Mouse (Mus musculus): ENCODE measurements at regions not wholly inside any gene's neighbourhood (a gene's known extent, or its start where the extent isn't known, plus 50 kb on each side); places are given as distances from the start of the nearest gene placed in this dataset.

- no peak overlapping the region for H3K27ac ChIP-seq (ENCODE audit: control insufficient read depth, low read depth, low read length)
- no peaks in the 10 kb centered on the region for H3K27me3 ChIP-seq (ENCODE audit: control insufficient read depth in 1 of 2, insufficient read depth in 2 of 2, low read length in 2 of 2)
- peak; percentile 54 for TF ChIP-seq SMC3 (IDR thresholded peaks at IDR 0.05; ENCODE audit: low read depth, low read length)
- TF ChIP-seq CTCF (IDR thresholded peaks at IDR 0.05 in 2 of 3, conservative IDR thresholded peaks at IDR 0.05 in 1 of 3; ENCODE audit: control insufficient read depth in 1 of 3, insufficient read depth in 1 of 3, low read depth in 2 of 3, low read length in 3 of 3, poor library complexity in 1 of 3, severe bottlenecking in 1 of 3), result peak; percentile 17 to 49 (median 43); a peak in 4 of 6 replicates
- TF ChIP-seq USF1 (IDR thresholded peaks at IDR 0.05; ENCODE audit: low read depth, low read length), result peak; percentile 48; the same call in 1 of the 2 replicates
- TF ChIP-seq RAD21 (IDR thresholded peaks at IDR 0.05; ENCODE audit: low read depth, low read length), result peak; percentile 36
- no peak for TF ChIP-seq UBTF (IDR thresholded peaks at IDR 0.05; ENCODE audit: borderline replicate concordance, insufficient read depth, low read depth, low read length)
- TF ChIP-seq E2F4 (IDR thresholded peaks at IDR 0.05; ENCODE audit: borderline replicate concordance, low read depth, low read length), result no peak
- no peaks in the 10 kb centered on the region for H3K36me3 ChIP-seq (ENCODE audit: control insufficient read depth in 1 of 2, insufficient read depth in 2 of 2, low read length in 2 of 2)
- H3K79me2 ChIP-seq (ENCODE audit: control insufficient read depth, insufficient read depth, low read length, poor library complexity), result no peaks in the 10 kb centered on the region
- no peak overlapping the region for H3K4me3 ChIP-seq (ENCODE audit: control insufficient read depth in 1 of 2, insufficient read depth in 1 of 2, low read depth in 2 of 2, low read length in 2 of 2)
- peak; percentile 23 for DNase-seq (ENCODE audit: low read depth, low spot score)
- H3K9me3 ChIP-seq (replicated peaks; ENCODE audit: insufficient read depth, low read length), result no peaks in the 10 kb centered on the region
- no peak overlapping the region for H3K9ac ChIP-seq (ENCODE audit: control insufficient read depth, low read depth, low read length, poor library complexity, severe bottlenecking)
- H3K4me1 ChIP-seq (ENCODE audit: control insufficient read depth in 1 of 2, insufficient read depth in 2 of 2, low read length in 2 of 2), result no peaks in the 10 kb centered on the region
Observed at GRCm38 (mm10) chr4:105316478-105317206, 159.5 kb downstream of the Plpp3 start.

DNA sequence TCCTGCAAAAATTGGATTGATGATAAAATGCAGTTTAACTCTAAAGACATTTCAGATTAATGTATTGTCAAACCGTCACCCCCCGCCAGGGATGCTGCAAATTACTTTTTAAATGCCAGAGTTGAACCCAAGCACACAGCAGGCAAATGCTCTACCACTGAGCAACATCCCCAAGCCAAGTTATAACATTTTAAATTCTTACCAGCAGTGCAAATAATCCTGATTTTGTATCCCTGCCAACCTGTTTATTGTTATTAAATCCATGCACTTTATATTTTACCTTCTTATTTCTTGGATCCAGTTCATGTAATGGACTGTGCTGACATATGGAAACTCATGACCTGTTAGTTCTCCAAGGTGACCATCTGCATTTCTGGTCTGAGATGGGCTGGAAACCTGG is 161.3 kb downstream of the Plpp3 start:
- H3K27ac ChIP-seq (ENCODE audit: control insufficient read depth, low read depth, low read length), result no peak overlapping the region

GRCm38 (mm10) chr4:105323446-105323845 is 166.3 kb downstream of the Plpp3 start:
- DNase-seq (ENCODE audit: low read depth, low spot score), result no peak
- H3K9me3 ChIP-seq (replicated peaks; ENCODE audit: insufficient read depth, low read length), result no peaks in the 10 kb centered on the region
- H3K4me3 ChIP-seq (ENCODE audit: control insufficient read depth in 1 of 2, insufficient read depth in 1 of 2, low read depth in 2 of 2, low read length in 2 of 2), result no peak overlapping the region
- H3K4me1 ChIP-seq (ENCODE audit: control insufficient read depth in 1 of 2, insufficient read depth in 2 of 2, low read length in 2 of 2), result no peaks in the 10 kb centered on the region
- H3K27me3 ChIP-seq (ENCODE audit: control insufficient read depth in 1 of 2, insufficient read depth in 2 of 2, low read length in 2 of 2), result no peaks in the 10 kb centered on the region
- H3K27ac ChIP-seq (ENCODE audit: control insufficient read depth, low read depth, low read length), result no peak overlapping the region
- no peaks in the 10 kb centered on the region for H3K79me2 ChIP-seq (ENCODE audit: control insufficient read depth, insufficient read depth, low read length, poor library complexity)
- no peaks in the 10 kb centered on the region for H3K36me3 ChIP-seq (ENCODE audit: control insufficient read depth in 1 of 2, insufficient read depth in 2 of 2, low read length in 2 of 2)
- no peak overlapping the region for H3K9ac ChIP-seq (ENCODE audit: control insufficient read depth, low read depth, low read length, poor library complexity, severe bottlenecking)
- TF ChIP-seq GATA1 (IDR thresholded peaks at IDR 0.05; ENCODE audit: low read depth, low read length) (no peak), ETS1 (IDR thresholded peaks at IDR 0.05; ENCODE audit: low read depth, low read length) (no peak), E2F4 (IDR thresholded peaks at IDR 0.05; ENCODE audit: borderline replicate concordance, low read depth, low read length) (no peak), USF2 (IDR thresholded peaks at IDR 0.05; ENCODE audit: borderline replicate concordance in 1 of 2, insufficient read depth in 1 of 2, low read depth in 1 of 2, low read length in 2 of 2) (no peak), BHLHE40 (IDR thresholded peaks at IDR 0.05; ENCODE audit: borderline replicate concordance, low read depth, low read length) (no peak), SMC3 (IDR thresholded peaks at IDR 0.05; ENCODE audit: low read depth, low read length) (no peak), ZNF384 (IDR thresholded peaks at IDR 0.05; ENCODE audit: low read depth, low read length) (no peak), ELF1 (IDR thresholded peaks at IDR 0.05; ENCODE audit: low read depth, low read length) (no peak), MXI1 (IDR thresholded peaks at IDR 0.05; ENCODE audit: low read depth, low read length) (no peak), MAZ (IDR thresholded peaks at IDR 0.05; ENCODE audit: low read depth, low read length) (no peak), CHD1 (IDR thresholded peaks at IDR 0.05; ENCODE audit: low read depth, low read length) (no peak), SIN3A (IDR thresholded peaks at IDR 0.05; ENCODE audit: low read length) (no peak), MEF2A (IDR thresholded peaks at IDR 0.05; ENCODE audit: extremely low read depth, insufficient replicate concordance, low read depth, low read length, poor library complexity, severe bottlenecking) (no peak), RCOR1 (IDR thresholded peaks at IDR 0.05; ENCODE audit: low read depth, low read length) (no peak)

More for the DNA sequence above, 161.3 kb downstream of the Plpp3 start:
- Histone ChIP-seq H3K36me3 (ENCODE audit: control insufficient read depth in 1 of 2, insufficient read depth in 2 of 2, low read length in 2 of 2) (no peaks in the 10 kb centered on the region), H3K79me2 (ENCODE audit: control insufficient read depth, insufficient read depth, low read length, poor library complexity) (no peaks in the 10 kb centered on the region), H3K4me3 (ENCODE audit: control insufficient read depth in 1 of 2, insufficient read depth in 1 of 2, low read depth in 2 of 2, low read length in 2 of 2) (no peak overlapping the region), H3K9me3 (replicated peaks; ENCODE audit: insufficient read depth, low read length) (no peaks in the 10 kb centered on the region), H3K27me3 (ENCODE audit: control insufficient read depth in 1 of 2, insufficient read depth in 2 of 2, low read length in 2 of 2) (no peaks in the 10 kb centered on the region), H3K9ac (ENCODE audit: control insufficient read depth, low read depth, low read length, poor library complexity, severe bottlenecking) (no peak overlapping the region), H3K4me1 (ENCODE audit: control insufficient read depth in 1 of 2, insufficient read depth in 2 of 2, low read length in 2 of 2) (no peaks in the 10 kb centered on the region)
- no peak for DNase-seq (ENCODE audit: low read depth, low spot score)
- TF ChIP-seq CHD2 (IDR thresholded peaks at IDR 0.05; ENCODE audit: low read length) (no peak), ETS1 (IDR thresholded peaks at IDR 0.05; ENCODE audit: low read depth, low read length) (no peak), GABPA (IDR thresholded peaks at IDR 0.05; ENCODE audit: low read depth, low read length) (no peak), RAD21 (IDR thresholded peaks at IDR 0.05; ENCODE audit: low read depth, low read length) (no peak), POLR2A (IDR thresholded peaks at IDR 0.05; ENCODE audit: control insufficient read depth in 1 of 2, insufficient read depth in 1 of 2, low read depth in 1 of 2, low read length in 2 of 2, poor library complexity in 1 of 2) (no peak), TBP (IDR thresholded peaks at IDR 0.05; ENCODE audit: low read depth, low read length) (no peak), NRF1 (IDR thresholded peaks at IDR 0.05; ENCODE audit: insufficient read depth, low read depth, low read length, poor library complexity, severe bottlenecking) (no peak), ZMIZ1 (IDR thresholded peaks at IDR 0.05; ENCODE audit: low read depth, low read length) (no peak), POLR2AphosphoS2 (IDR thresholded peaks at IDR 0.05; ENCODE audit: low read length) (no peak), RCOR1 (IDR thresholded peaks at IDR 0.05; ENCODE audit: low read depth, low read length) (no peak), EP300 (IDR thresholded peaks at IDR 0.05; ENCODE audit: low read depth in 1 of 2, low read length in 2 of 2) (no peak), TAL1 (IDR thresholded peaks at IDR 0.05; ENCODE audit: low read length) (no peak), HCFC1 (IDR thresholded peaks at IDR 0.05; ENCODE audit: low read depth, low read length) (no peak), SIN3A (IDR thresholded peaks at IDR 0.05; ENCODE audit: low read length) (no peak), TCF12 (IDR thresholded peaks at IDR 0.05; ENCODE audit: low read depth, low read length) (no peak), MYB (IDR thresholded peaks at IDR 0.05; ENCODE audit: low read depth, low read length) (no peak), ZC3H11A (IDR thresholded peaks at IDR 0.05; ENCODE audit: low read depth, low read length) (no peak), MYC (IDR thresholded peaks at IDR 0.05; ENCODE audit: low read depth, low read length) (no peak)
